Mouse (Mus musculus) MEL (cell line): Measurements from ENCODE around the gene Vpreb3. TPM values are rescaled to one million over a fixed set of nuclear protein-coding genes. Genes with fewer than 3 reads are reported as not detected.

Experiments used
- DNase-seq: peaks from one replicate; pipeline ENCODE4 v3.0.0; 2011; ENCODE audit warnings: low read depth, low spot score
- H3K27ac ChIP-seq: 2 replicates; pipeline ENCODE4 v1.5.1; 2012; ENCODE audit warnings: low read depth, mild to moderate bottlenecking, control low read depth, low read length, moderate library complexity; ENCODE audit not compliant: control insufficient read depth
- H3K27me3 ChIP-seq, 2 experiments: fragments of 150-350 bp in 1 of 2; sonication (generic) in 1 of 2; 2 replicates each; pipeline ENCODE4 v1.6.1; 2012; ENCODE audit warnings: low read length in 2 of 2, mild to moderate bottlenecking in 2 of 2, improper control_type of control experiment in 1 of 2, moderate library complexity in 1 of 2; ENCODE audit not compliant: insufficient read depth in 2 of 2, control insufficient read depth in 1 of 2
- H3K36me3 ChIP-seq, 2 experiments: 2 replicates each; pipeline ENCODE4 v1.6.1; 2012 to 2014; ENCODE audit warnings: low read length in 2 of 2, improper control_type of control experiment in 1 of 2, inconsistent platforms in 1 of 2, mild to moderate bottlenecking in 1 of 2; ENCODE audit not compliant: insufficient read depth in 2 of 2, control insufficient read depth in 1 of 2
- H3K4me1 ChIP-seq, 2 experiments: fragments of 150-350 bp in 1 of 2; sonication (generic) in 1 of 2; 2 replicates each; pipeline ENCODE4 v1.6.1; 2012; ENCODE audit warnings: low read length in 2 of 2, improper control_type of control experiment in 1 of 2, mild to moderate bottlenecking in 1 of 2; ENCODE audit not compliant: insufficient read depth in 2 of 2, control insufficient read depth in 1 of 2
- H3K4me3 ChIP-seq, 2 experiments: fragments of 150-350 bp in 1 of 2; sonication (generic) in 1 of 2; 2 replicates each; pipeline ENCODE4 v1.5.1; 2012; ENCODE audit warnings: low read depth in 2 of 2, low read length in 2 of 2, mild to moderate bottlenecking in 2 of 2, moderate library complexity in 2 of 2, control low read depth in 1 of 2, improper control_type of control experiment in 1 of 2; ENCODE audit not compliant: control insufficient read depth in 1 of 2, insufficient read depth in 1 of 2
- H3K79me2 ChIP-seq: 2 replicates; pipeline ENCODE4 v1.6.1; 2012; ENCODE audit warnings: mild to moderate bottlenecking, low read length, moderate library complexity; ENCODE audit not compliant: control insufficient read depth, poor library complexity, insufficient read depth
- H3K9ac ChIP-seq: 2 replicates; pipeline ENCODE4 v1.6.1; 2012; ENCODE audit warnings: low read depth, mild to moderate bottlenecking, control low read depth, low read length, moderate library complexity; ENCODE audit not compliant: control insufficient read depth, poor library complexity, severe bottlenecking
- H3K9me3 ChIP-seq: fragments of 150-350 bp; sonication (generic); replicated peaks from 2 replicates; pipeline ENCODE4 v1.6.1; 2012; ENCODE audit warnings: mild to moderate bottlenecking, low read length, improper control_type of control experiment, moderate library complexity; ENCODE audit not compliant: insufficient read depth
- BHLHE40 ChIP-seq: IDR thresholded peaks from 2 replicates; pipeline ENCODE4 v1.6.1; 2012; ENCODE audit warnings: low read depth, mild to moderate bottlenecking, inconsistent platforms, low read length, improper control_type of control experiment, borderline replicate concordance
- CTCF ChIP-seq, 3 experiments: IDR thresholded peaks in 2 of 3; conservative IDR thresholded peaks in 1 of 3; 2 replicates each; pipeline ENCODE4 v1.5.1; 2011 to 2012; ENCODE audit warnings: low read length in 3 of 3, low read depth in 2 of 3, mild to moderate bottlenecking in 2 of 3, improper control_type of control experiment in 1 of 3, inconsistent platforms in 1 of 3, mixed read lengths in 1 of 3, moderate library complexity in 1 of 3; ENCODE audit not compliant: control insufficient read depth in 1 of 3, insufficient read depth in 1 of 3, poor library complexity in 1 of 3, severe bottlenecking in 1 of 3
- ETS1 ChIP-seq: IDR thresholded peaks from 2 replicates; pipeline ENCODE4 v1.6.1; 2012; ENCODE audit warnings: low read depth, mild to moderate bottlenecking, inconsistent platforms, low read length, improper control_type of control experiment, moderate library complexity
- GABPA ChIP-seq: IDR thresholded peaks from 2 replicates; pipeline ENCODE4 v1.6.1; 2012; ENCODE audit warnings: low read depth, mild to moderate bottlenecking, inconsistent platforms, low read length, improper control_type of control experiment, moderate library complexity
- KAT2A ChIP-seq: conservative IDR thresholded peaks from 2 replicates; pipeline ENCODE4 v1.6.1; 2012; ENCODE audit warnings: low read depth, low read length, improper control_type of control experiment, inconsistent platforms
- MAFK ChIP-seq: IDR thresholded peaks from 2 replicates; pipeline ENCODE4 v1.6.1; 2011; ENCODE audit warnings: low read depth, mild to moderate bottlenecking, low read length, improper control_type of control experiment, borderline replicate concordance
- MAZ ChIP-seq: IDR thresholded peaks from 2 replicates; pipeline ENCODE4 v1.6.1; 2012; ENCODE audit warnings: low read depth, mild to moderate bottlenecking, inconsistent platforms, low read length, improper control_type of control experiment
- NELFE ChIP-seq: IDR thresholded peaks from 2 replicates; pipeline ENCODE4 v1.6.1; 2011; ENCODE audit warnings: low read depth, low read length, improper control_type of control experiment
- NRF1 ChIP-seq: IDR thresholded peaks from 2 replicates; pipeline ENCODE4 v1.6.1; 2014; ENCODE audit warnings: low read depth, mild to moderate bottlenecking, inconsistent platforms, low read length, improper control_type of control experiment, moderate library complexity; ENCODE audit not compliant: poor library complexity, insufficient read depth, severe bottlenecking
- POLR2A ChIP-seq, 2 experiments: IDR thresholded peaks; 2 replicates each; pipeline ENCODE4 v1.6.1; 2011 to 2012; ENCODE audit warnings: low read length in 2 of 2, mild to moderate bottlenecking in 2 of 2, control low read depth in 1 of 2, improper control_type of control experiment in 1 of 2, low read depth in 1 of 2, moderate library complexity in 1 of 2; ENCODE audit not compliant: control insufficient read depth in 1 of 2, insufficient read depth in 1 of 2, poor library complexity in 1 of 2
- POLR2AphosphoS5 ChIP-seq: IDR thresholded peaks from 2 replicates; pipeline ENCODE4 v1.6.1; 2012; ENCODE audit warnings: low read depth, borderline replicate concordance, mild to moderate bottlenecking, inconsistent platforms, low read length, moderate library complexity, mixed read lengths
- RCOR1 ChIP-seq: IDR thresholded peaks from 2 replicates; pipeline ENCODE4 v1.6.1; 2012; ENCODE audit warnings: low read depth, mild to moderate bottlenecking, inconsistent platforms, low read length, improper control_type of control experiment
- TBP ChIP-seq: IDR thresholded peaks from 2 replicates; pipeline ENCODE4 v1.8.0; 2011; ENCODE audit warnings: low read depth, low read length, improper control_type of control experiment
- TCF12 ChIP-seq: IDR thresholded peaks from 2 replicates; pipeline ENCODE4 v1.6.1; 2014; ENCODE audit warnings: low read depth, mild to moderate bottlenecking, inconsistent platforms, low read length, improper control_type of control experiment, moderate library complexity
- UBTF ChIP-seq: IDR thresholded peaks from 2 replicates; pipeline ENCODE4 v1.6.1; 2012; ENCODE audit warnings: low read depth, mild to moderate bottlenecking, inconsistent platforms, low read length, improper control_type of control experiment, moderate library complexity, borderline replicate concordance; ENCODE audit not compliant: insufficient read depth
- USF1 ChIP-seq: IDR thresholded peaks from 2 replicates; pipeline ENCODE4 v1.6.1; 2014; ENCODE audit warnings: low read depth, mild to moderate bottlenecking, inconsistent platforms, low read length, improper control_type of control experiment, moderate library complexity
- ZKSCAN1 ChIP-seq: IDR thresholded peaks from 2 replicates; pipeline ENCODE4 v1.6.1; 2012; ENCODE audit warnings: low read depth, mild to moderate bottlenecking, inconsistent platforms, low read length, improper control_type of control experiment, moderate library complexity
- ZMIZ1 ChIP-seq: IDR thresholded peaks from 2 replicates; pipeline ENCODE4 v1.6.1; 2012; ENCODE audit warnings: low read depth, mild to moderate bottlenecking, inconsistent platforms, low read length, improper control_type of control experiment, moderate library complexity
- ZNF384 ChIP-seq: IDR thresholded peaks from 2 replicates; pipeline ENCODE4 v1.6.1; 2012; ENCODE audit warnings: low read depth, mild to moderate bottlenecking, inconsistent platforms, low read length, improper control_type of control experiment
- polyA plus RNA-seq, 2 experiments: library from polyadenylated mRNA; stranded (reverse) in 1 of 2; unstranded in 1 of 2; fragments of >175 nt in 1 of 2; fragments of >200 nt in 1 of 2; gene quantifications; 2 replicates each; pipeline versions ENCODE4 v1.2.1 to v1.2.4; 2012; ENCODE audit warnings: low replicate concordance in 2 of 2, low read depth in 1 of 2; ENCODE audit not compliant: insufficient read length in 2 of 2, insufficient read depth in 1 of 2, missing spikeins in 1 of 2
- total RNA-seq: library from RNA; depleted of rRNA; stranded (reverse); fragments of 300-350 nt; gene quantifications from 2 replicates; pipeline ENCODE4 v1.2.3, GENCODE M21; 2012

Vpreb3 gene
- total and polyA plus RNA-seq, 3 experiments, result 0.27 to 0.88 TPM; not detected in 1

DNA sequence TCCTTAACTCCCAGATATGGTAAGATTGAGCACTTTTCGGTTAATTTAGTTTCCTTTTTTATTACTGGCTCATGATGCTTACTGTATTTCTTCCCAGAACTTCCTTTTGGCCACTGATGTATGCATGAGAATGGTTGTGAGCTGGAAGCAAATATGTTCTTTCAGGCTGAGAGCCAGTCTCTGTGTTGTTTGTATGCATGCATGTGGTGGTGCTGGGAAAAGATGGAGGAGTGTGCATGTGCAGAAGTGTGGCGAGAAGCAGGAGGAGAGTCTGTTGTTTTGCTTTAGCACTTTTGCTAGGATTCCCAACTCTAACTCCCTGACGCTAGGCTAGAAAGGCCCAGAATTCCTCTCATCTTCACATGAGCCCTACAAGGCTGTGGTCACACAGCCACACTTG, 36.6 kb downstream of the Vpreb3 start:
- H3K27me3 ChIP-seq, result peaks cover 2 to 8% of the 10 kb centered on the region in 2 experiments; a peak in 3 of 4 replicates
- DNase-seq, result no peak
- no peaks in the 10 kb centered on the region for H3K36me3 ChIP-seq
- no peaks in the 10 kb centered on the region for H3K4me1 ChIP-seq
- no peak overlapping the region for H3K9ac ChIP-seq
- no peak overlapping the region for H3K4me3 ChIP-seq
- H3K9me3 ChIP-seq, result no peaks in the 10 kb centered on the region
- H3K27ac ChIP-seq, result no peak overlapping the region
- no peak for TF ChIP-seq MAZ
- TF ChIP-seq ZMIZ1, result no peak
- TF ChIP-seq KAT2A, result no peak
- TF ChIP-seq POLR2AphosphoS5, result no peak
- H3K79me2 ChIP-seq, result no peaks in the 10 kb centered on the region

DNA sequence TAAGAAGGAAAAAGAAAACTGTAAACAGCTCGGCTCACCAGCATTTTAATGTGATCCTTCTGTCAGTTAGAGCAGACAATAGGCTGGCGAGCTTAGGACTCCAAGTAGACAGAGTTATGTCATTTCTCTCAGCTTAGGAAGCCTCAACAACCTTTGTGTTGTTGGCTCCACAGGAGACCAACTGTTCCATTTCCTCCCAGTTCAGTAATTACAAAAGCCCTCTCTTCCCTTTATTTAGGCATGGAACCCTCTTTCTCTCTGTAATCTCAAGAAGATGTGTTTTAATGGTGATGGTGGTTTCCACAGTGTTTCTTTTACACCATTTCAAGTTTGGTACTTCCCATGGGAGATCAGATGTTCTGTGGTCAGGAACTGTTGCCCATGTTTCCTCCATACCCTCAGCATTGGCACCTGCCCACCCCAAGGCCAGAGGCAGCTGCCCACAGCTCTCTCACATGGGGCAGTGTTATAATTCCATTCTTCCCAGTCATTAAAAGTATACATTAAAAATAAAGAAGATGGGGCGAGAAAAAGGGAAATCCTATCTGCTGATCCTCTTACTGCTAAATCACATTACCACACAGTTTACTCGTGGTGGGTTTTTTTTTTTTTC, 47.7 kb downstream of the Vpreb3 start:
- Histone ChIP-seq H3K79me2 (no peaks in the 10 kb centered on the region), H3K36me3 (no peaks in the 10 kb centered on the region), H3K9ac (no peak overlapping the region), H3K9me3 (no peaks in the 10 kb centered on the region), H3K27ac (no peak overlapping the region), H3K27me3 (peaks cover 0 to 8% of the 10 kb centered on the region in 2 experiments), H3K4me3 (no peak overlapping the region), H3K4me1 (no peaks in the 10 kb centered on the region)
- no peak for DNase-seq
- no peak for TF ChIP-seq ZKSCAN1
- no peak for TF ChIP-seq MAFK
- no peak for TF ChIP-seq POLR2AphosphoS5
- TF ChIP-seq KAT2A, result no peak
- TF ChIP-seq TBP, result no peak
- TF ChIP-seq GABPA, result no peak

DNA sequence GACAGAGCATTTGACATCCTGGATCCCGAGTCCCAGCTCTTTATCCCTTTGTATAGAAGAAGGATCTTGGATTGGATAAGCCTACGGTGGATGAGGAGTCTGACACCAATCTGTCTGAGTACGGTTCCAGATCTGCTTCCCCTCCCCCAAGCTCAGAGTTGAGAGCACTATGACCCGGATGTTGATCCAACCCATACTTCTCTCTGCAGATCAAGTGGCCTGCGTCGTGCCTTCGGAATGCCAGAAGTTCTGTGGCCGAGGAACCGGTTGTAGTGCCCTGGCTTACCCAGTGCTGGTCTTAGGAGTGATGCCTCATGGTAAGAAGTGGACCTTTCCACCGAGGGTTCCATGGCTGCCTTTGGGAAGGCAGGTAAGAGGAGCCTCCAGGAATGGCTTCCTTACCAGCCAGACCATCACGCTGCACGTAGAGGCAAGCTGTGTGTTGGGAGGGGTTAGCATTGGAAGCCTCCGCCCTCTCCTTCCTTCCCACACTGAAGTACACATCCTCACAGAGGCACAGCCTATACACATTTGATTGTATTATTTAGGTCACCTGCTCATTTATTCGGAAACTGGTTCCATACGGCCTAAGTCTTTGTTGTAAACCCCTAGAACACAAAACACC, 50.9 kb downstream of the Vpreb3 start:
- Histone ChIP-seq H3K27me3 (peaks cover 7 to 14% of the 10 kb centered on the region in 2 experiments), H3K36me3 (no peaks in the 10 kb centered on the region), H3K9me3 (no peaks in the 10 kb centered on the region), H3K79me2 (no peaks in the 10 kb centered on the region), H3K4me3 (no peak overlapping the region), H3K4me1 (no peaks in the 10 kb centered on the region), H3K27ac (no peak overlapping the region), H3K9ac (no peak overlapping the region)
- no peak for DNase-seq
- TF ChIP-seq NRF1 (no peak), ETS1 (no peak), ZKSCAN1 (no peak), UBTF (no peak), TCF12 (no peak), RCOR1 (no peak), ZNF384 (no peak), ZMIZ1 (no peak), USF1 (no peak), POLR2A (IDR thresholded peaks at IDR 0.05; ENCODE audit: control insufficient read depth in 1 of 2, insufficient read depth in 1 of 2, low read depth in 1 of 2, low read length in 2 of 2, poor library complexity in 1 of 2) (no peak), CTCF (IDR thresholded peaks at IDR 0.05 in 2 of 3, conservative IDR thresholded peaks at IDR 0.05 in 1 of 3; ENCODE audit: control insufficient read depth in 1 of 3, insufficient read depth in 1 of 3, low read depth in 2 of 3, low read length in 3 of 3, poor library complexity in 1 of 3, severe bottlenecking in 1 of 3) (no peak), NELFE (no peak), BHLHE40 (no peak), GABPA (no peak)
